Mouse (Mus musculus) ES-Bruce4 (cell line): ENCODE data around the gene Med13l.

Experiments used
- CTCF ChIP-seq: IDR thresholded peaks from one replicate; pipeline ENCODE4 v1.8.1; 2011; ENCODE audit warnings: low read depth, low read length
- POLR2A ChIP-seq: IDR thresholded peaks from one replicate; pipeline ENCODE4 v1.8.1; 2011; ENCODE audit warnings: low read length; ENCODE audit not compliant: insufficient read depth

DNA sequence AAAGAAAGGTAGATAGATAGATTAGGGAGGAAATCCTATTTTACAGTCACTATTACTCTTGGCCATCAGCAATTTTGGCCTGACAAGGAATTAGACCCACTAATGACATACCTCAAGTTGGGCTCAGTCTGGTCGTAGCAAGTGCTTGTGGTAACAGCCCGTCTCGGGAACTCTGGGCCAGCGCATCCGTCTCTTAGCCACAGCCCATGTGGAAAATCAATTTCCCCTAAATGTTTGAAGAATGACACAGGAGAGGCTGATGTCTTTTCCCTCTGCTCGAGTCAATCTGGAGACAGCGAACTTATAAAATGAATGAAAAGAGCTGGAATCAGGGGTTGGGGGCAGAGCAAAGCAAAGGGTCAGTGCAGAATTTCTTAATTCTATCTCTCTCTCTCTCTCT lies 36.1 kb upstream of the Med13l start:
- TF ChIP-seq CTCF (no peak), POLR2A (no peak)
